Mouse (Mus musculus): ENCODE results near the gene Naa80. TPM values are rescaled to one million over a fixed set of nuclear protein-coding genes. Genes with fewer than 3 reads are reported as not detected.

Naa80 gene
- polyA plus RNA-seq, 1 experiment from 2014 or later, result 22.3 TPM

- H3K4me1 ChIP-seq (replicated peaks; ENCODE audit: control insufficient read depth, insufficient read depth, low read length), result peaks cover 35% of the 10 kb centered on the region
- no peak for ATAC-seq (ENCODE audit: low read depth)
- WGBS, result 80% methylated on average over 5 of the region's 5 CpGs
- no peak overlapping the region for H3K9ac ChIP-seq (ENCODE audit: low read length)
- no peaks in the 10 kb centered on the region for H3K9me3 ChIP-seq (ENCODE audit: control insufficient read depth, low read length)
- H3K36me3 ChIP-seq (ENCODE audit: control insufficient read depth, insufficient read depth, low read length), result peaks cover 10% of the 10 kb centered on the region; the same call in 1 of the 2 replicates
- no peak overlapping the region for H3K27ac ChIP-seq (ENCODE audit: low read length)
- no peak overlapping the region for H3K4me2 ChIP-seq (ENCODE audit: low read depth, low read length)
- H3K27me3 ChIP-seq (ENCODE audit: control insufficient read depth, insufficient read depth, low read depth, low read length), result no peaks in the 10 kb centered on the region
- no peak overlapping the region for H3K4me3 ChIP-seq (ENCODE audit: low read length)
These were observed 30.7 kb upstream of the Naa80 start for GRCm38 (mm10) chr9:107547957-107548356.

- H3K9me3 ChIP-seq (ENCODE audit: control insufficient read depth, low read length), result no peaks in the 10 kb centered on the region
- peaks cover 43% of the 10 kb centered on the region for H3K4me1 ChIP-seq (replicated peaks; ENCODE audit: control insufficient read depth, insufficient read depth, low read length)
- ATAC-seq (ENCODE audit: low read depth), result no peak
- no peak overlapping the region for H3K4me2 ChIP-seq (ENCODE audit: low read depth, low read length)
- WGBS, result 82% methylated on average over 10 of the region's 10 CpGs
- H3K27me3 ChIP-seq (ENCODE audit: control insufficient read depth, insufficient read depth, low read depth, low read length), result no peaks in the 10 kb centered on the region
- H3K9ac ChIP-seq (ENCODE audit: low read length), result no peak overlapping the region
- H3K27ac ChIP-seq (ENCODE audit: low read length), result no peak overlapping the region
- H3K4me3 ChIP-seq (ENCODE audit: low read length), result no peak overlapping the region
- H3K36me3 ChIP-seq (ENCODE audit: control insufficient read depth, insufficient read depth, low read length), result peaks cover 10% of the 10 kb centered on the region; the same call in 1 of the 2 replicates
These were observed 29.9 kb upstream of the Naa80 start for GRCm38 (mm10) chr9:107548820-107549219.

GRCm38 (mm10) chr9:107549297-107550074 is 29.2 kb upstream of the Naa80 start:
- H3K4me2 ChIP-seq (ENCODE audit: low read depth, low read length), result no peak overlapping the region

GRCm38 (mm10) chr9:107550491-107551116 is 28.1 kb upstream of the Naa80 start:
- Histone ChIP-seq H3K4me2 (ENCODE audit: low read depth, low read length) (peak overlapping the region; percentile 91), H3K36me3 (ENCODE audit: control insufficient read depth, insufficient read depth, low read length) (no peaks in the 10 kb centered on the region), H3K4me3 (ENCODE audit: low read length) (peak overlapping the region; percentile 54), H3K9ac (ENCODE audit: low read length) (peak overlapping the region; percentile 73), H3K9me3 (ENCODE audit: control insufficient read depth, low read length) (no peaks in the 10 kb centered on the region), H3K4me1 (replicated peaks; ENCODE audit: control insufficient read depth, insufficient read depth, low read length) (peaks cover 45% of the 10 kb centered on the region), H3K27ac (ENCODE audit: low read length) (peak overlapping the region; percentile 18; the same call in 1 of the 2 replicates), H3K27me3 (ENCODE audit: control insufficient read depth, insufficient read depth, low read depth, low read length) (no peaks in the 10 kb centered on the region)
- 29% methylated on average over 23 of the region's 23 CpGs for WGBS
- no peak for ATAC-seq (ENCODE audit: low read depth)

More at GRCm38 (mm10) chr9:107549297-107550074, 29.2 kb upstream of the Naa80 start:
- 73% methylated on average over 20 of the region's 20 CpGs for WGBS
- no peaks in the 10 kb centered on the region for H3K27me3 ChIP-seq (ENCODE audit: control insufficient read depth, insufficient read depth, low read depth, low read length)
- H3K4me1 ChIP-seq (replicated peaks; ENCODE audit: control insufficient read depth, insufficient read depth, low read length), result peaks cover 44% of the 10 kb centered on the region
- no peak overlapping the region for H3K27ac ChIP-seq (ENCODE audit: low read length)
- no peak overlapping the region for H3K9ac ChIP-seq (ENCODE audit: low read length)
- no peaks in the 10 kb centered on the region for H3K9me3 ChIP-seq (ENCODE audit: control insufficient read depth, low read length)
- H3K4me3 ChIP-seq (ENCODE audit: low read length), result no peak overlapping the region
- H3K36me3 ChIP-seq (ENCODE audit: control insufficient read depth, insufficient read depth, low read length), result peaks cover 4% of the 10 kb centered on the region; the same call in 1 of the 2 replicates
- no peak for ATAC-seq (ENCODE audit: low read depth)

GRCm38 (mm10) chr9:107551117-107551889 is 27.4 kb upstream of the Naa80 start, which contains the start of gene Rassf1:
Rassf1 (plus strand) TSS chr9:107551555.
- H3K27ac ChIP-seq (ENCODE audit: low read length), result peak within 1 kb of the TSS; percentile 77
- H3K4me3 ChIP-seq (ENCODE audit: low read length), result peak within 1 kb of the TSS; percentile 54
- peak within 1 kb of the TSS; percentile 91 for H3K4me2 ChIP-seq (ENCODE audit: low read depth, low read length)
- peaks cover 52% of the 10 kb centered on the region for H3K4me1 ChIP-seq (replicated peaks; ENCODE audit: control insufficient read depth, insufficient read depth, low read length)
- no peaks in the 10 kb centered on the region for H3K27me3 ChIP-seq (ENCODE audit: control insufficient read depth, insufficient read depth, low read depth, low read length)
- H3K9me3 ChIP-seq (ENCODE audit: control insufficient read depth, low read length), result no peaks in the 10 kb centered on the region
- WGBS, result 1% methylated on average over 54 of the region's 63 CpGs
- H3K36me3 ChIP-seq (ENCODE audit: control insufficient read depth, insufficient read depth, low read length), result no peaks in the 10 kb centered on the region
- peak; percentile 56 for ATAC-seq (ENCODE audit: low read depth)
- H3K9ac ChIP-seq (ENCODE audit: low read length), result peak within 1 kb of the TSS; percentile 73

- peak overlapping the region; percentile 77 for H3K27ac ChIP-seq (ENCODE audit: low read length)
- H3K4me1 ChIP-seq (replicated peaks; ENCODE audit: control insufficient read depth, insufficient read depth, low read length), result peaks cover 52% of the 10 kb centered on the region
- no peak for ATAC-seq (ENCODE audit: low read depth)
- WGBS, result 7% methylated on average over 8 of the region's 8 CpGs
- H3K4me3 ChIP-seq (ENCODE audit: low read length), result peak overlapping the region; percentile 54
- H3K9me3 ChIP-seq (ENCODE audit: control insufficient read depth, low read length), result no peaks in the 10 kb centered on the region
- peak overlapping the region; percentile 73 for H3K9ac ChIP-seq (ENCODE audit: low read length)
- peak overlapping the region; percentile 91 for H3K4me2 ChIP-seq (ENCODE audit: low read depth, low read length)
- no peaks in the 10 kb centered on the region for H3K36me3 ChIP-seq (ENCODE audit: control insufficient read depth, insufficient read depth, low read length)
- no peaks in the 10 kb centered on the region for H3K27me3 ChIP-seq (ENCODE audit: control insufficient read depth, insufficient read depth, low read depth, low read length)
These were observed 26.8 kb upstream of the Naa80 start for GRCm38 (mm10) chr9:107551890-107552355.

- ATAC-seq (ENCODE audit: low read depth), result no peak
- peak overlapping the region; percentile 92 for H3K27ac ChIP-seq (ENCODE audit: low read length)
- H3K4me1 ChIP-seq (replicated peaks; ENCODE audit: control insufficient read depth, insufficient read depth, low read length), result peaks cover 46% of the 10 kb centered on the region
- H3K36me3 ChIP-seq (ENCODE audit: control insufficient read depth, insufficient read depth, low read length), result peaks cover 5% of the 10 kb centered on the region
- H3K4me3 ChIP-seq (ENCODE audit: low read length), result peak overlapping the region; percentile 83
- peak overlapping the region; percentile 91 for H3K4me2 ChIP-seq (ENCODE audit: low read depth, low read length)
- H3K9me3 ChIP-seq (ENCODE audit: control insufficient read depth, low read length), result no peaks in the 10 kb centered on the region
- H3K27me3 ChIP-seq (ENCODE audit: control insufficient read depth, insufficient read depth, low read depth, low read length), result no peaks in the 10 kb centered on the region
- 73% methylated on average over 5 of the region's 5 CpGs for WGBS
- H3K9ac ChIP-seq (ENCODE audit: low read length), result peak overlapping the region; percentile 14; the same call in 1 of the 2 replicates
These were observed 25.8 kb upstream of the Naa80 start for GRCm38 (mm10) chr9:107552690-107553393.

- Histone ChIP-seq H3K27me3 (ENCODE audit: control insufficient read depth, insufficient read depth, low read depth, low read length) (no peaks in the 10 kb centered on the region), H3K4me3 (ENCODE audit: low read length) (peak overlapping the region; percentile 83), H3K9ac (ENCODE audit: low read length) (peak overlapping the region; percentile 78), H3K9me3 (ENCODE audit: control insufficient read depth, low read length) (no peaks in the 10 kb centered on the region), H3K36me3 (ENCODE audit: control insufficient read depth, insufficient read depth, low read length) (peaks cover 12% of the 10 kb centered on the region), H3K4me2 (ENCODE audit: low read depth, low read length) (peak overlapping the region; percentile 91), H3K27ac (ENCODE audit: low read length) (peak overlapping the region; percentile 92), H3K4me1 (replicated peaks; ENCODE audit: control insufficient read depth, insufficient read depth, low read length) (peaks cover 46% of the 10 kb centered on the region)
- 5% methylated on average over 37 of the region's 37 CpGs for WGBS
- peak; percentile 32 for ATAC-seq (ENCODE audit: low read depth)
These were observed 25.0 kb upstream of the Naa80 start for GRCm38 (mm10) chr9:107553541-107554318.
